Mouse (Mus musculus) spleen, adult 2 months (tissue): Measurements from ENCODE around the gene Ajm1.

Experiments
- CTCF ChIP-seq: fragments of 200-500 bp; IDR thresholded peaks from 2 replicates; pipeline ENCODE4 v1.5.1; 2011; ENCODE audit warnings: mild to moderate bottlenecking, inconsistent platforms; ENCODE audit not compliant: insufficient read depth, insufficient read length, insufficient replicate concordance; ENCODE audit errors: extremely low read depth
- POLR2A ChIP-seq: fragments of 200-500 bp; IDR thresholded peaks from 2 replicates; pipeline ENCODE4 v1.6.1; 2011; ENCODE audit warnings: low read depth, low read length, inconsistent platforms

DNA sequence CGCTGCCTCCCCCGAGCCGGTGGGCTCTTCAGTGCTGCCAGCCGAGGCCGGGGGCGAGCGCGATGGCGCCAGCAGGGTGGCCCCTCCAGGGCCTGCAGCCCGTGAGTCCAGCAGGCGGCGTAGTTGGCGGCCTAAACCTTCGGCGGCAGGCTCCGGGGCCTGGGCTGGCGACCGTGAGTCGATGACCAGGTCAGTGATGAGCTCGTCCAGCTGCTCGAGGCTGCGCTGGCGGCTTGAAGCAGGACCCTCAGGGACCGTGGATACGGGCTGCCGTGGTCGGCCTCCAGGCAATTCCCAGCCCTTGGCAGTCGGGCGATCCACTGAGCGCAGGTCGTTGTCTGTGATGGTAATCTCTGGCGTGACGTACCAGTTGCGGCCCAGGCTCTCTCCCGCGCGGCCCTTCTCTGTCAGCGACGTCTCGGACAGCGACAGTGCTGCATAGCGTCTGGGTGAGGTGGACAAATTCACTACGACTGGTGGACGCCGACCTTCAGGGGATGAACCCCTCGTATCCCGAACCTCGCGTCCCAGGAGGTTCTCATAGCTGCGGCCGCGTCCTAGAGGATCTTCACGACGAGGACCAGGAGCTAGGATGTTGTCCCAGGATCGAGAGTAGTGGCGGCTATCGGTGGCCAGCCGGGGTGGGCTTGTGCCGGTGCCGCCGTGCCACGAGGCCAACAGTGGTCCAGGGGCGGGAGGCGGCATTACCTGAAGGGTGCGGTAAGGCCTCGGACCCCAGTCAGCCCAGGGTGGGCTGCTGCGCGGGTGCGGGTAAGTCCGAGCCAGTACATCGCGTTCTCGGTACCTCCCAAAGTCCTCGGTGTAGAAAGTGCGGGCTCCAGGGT, 3.4 kb downstream of the Ajm1 start:
- TF ChIP-seq CTCF = no peak
- no peak for TF ChIP-seq POLR2A
